Mouse (Mus musculus) thymus, postnatal 4 days (tissue): ENCODE results near the gene 4930590J08Rik.

ENCODE experiments used
- DNase-seq: peaks from one replicate; pipeline ENCODE4 v3.0.0; 2021

4930590J08Rik gene

GRCm38 (mm10) chr6:91966006-91966405 is 63.4 kb downstream of the 4930590J08Rik start:
- DNase-seq, result no peak

- DNase-seq, result peak; percentile 16
Observed at GRCm38 (mm10) chr6:91972201-91972646, 69.6 kb downstream of the 4930590J08Rik start.

- DNase-seq, result no peak
Observed at GRCm38 (mm10) chr6:91973972-91974371, 71.4 kb downstream of the 4930590J08Rik start.

- DNase-seq, result peak; percentile 29
Observed at GRCm38 (mm10) chr6:91978371-91979300, 76.0 kb downstream of the 4930590J08Rik start, which contains the start of gene Fgd5. Fgd5 (plus strand) TSS chr6:91978878.

GRCm38 (mm10) chr6:91979301-91979996 is 76.8 kb downstream of the 4930590J08Rik start:
- DNase-seq, result no peak

- no peak for DNase-seq
Observed at GRCm38 (mm10) chr6:91980011-91980410, 77.4 kb downstream of the 4930590J08Rik start.

- DNase-seq, result no peak
Observed at GRCm38 (mm10) chr6:91990101-91990500, 87.5 kb downstream of the 4930590J08Rik start.

- DNase-seq, result no peak
Observed at GRCm38 (mm10) chr6:91992823-91993222, 90.2 kb downstream of the 4930590J08Rik start.

- no peak for DNase-seq
Observed at GRCm38 (mm10) chr6:91993795-91994505, 91.3 kb downstream of the 4930590J08Rik start.

- no peak for DNase-seq
Observed at GRCm38 (mm10) chr6:91996072-91996471, 93.5 kb downstream of the 4930590J08Rik start.
